Mouse (Mus musculus): ENCODE data around the gene Ppil1. TPM values are rescaled to one million over a fixed set of nuclear protein-coding genes. Genes with fewer than 3 reads are reported as not detected.

The Ppil1 gene
- polyA plus RNA-seq, 1 experiment from 2014 or later: 108 TPM

Other genes starting within 250 kb of the Ppil1 start
- gene Srsf3, start 231.6 kb downstream of the Ppil1 start, polyA plus RNA-seq (2014; fragmentation: Nextera tagmentation; extraction: Ambion mirVana): 494 and 574 TPM in 2 replicates
- 223 and 292 TPM in 2 replicates for gene Cdkn1a, start 173.2 kb downstream of the Ppil1 start, polyA plus RNA-seq (2014; fragmentation: Nextera tagmentation; extraction: Ambion mirVana)
- gene Rab44, start 150.0 kb downstream of the Ppil1 start, polyA plus RNA-seq (2014; fragmentation: Nextera tagmentation; extraction: Ambion mirVana): 1.7 and 2.2 TPM in 2 replicates
- 12.4 and 17.1 TPM in 2 replicates for gene Cpne5, start 26.0 kb downstream of the Ppil1 start, polyA plus RNA-seq (2014; fragmentation: Nextera tagmentation; extraction: Ambion mirVana)
- 82.1 and 85.6 TPM in 2 replicates for gene BC004004, start 4.6 kb upstream of the Ppil1 start, polyA plus RNA-seq (2014; fragmentation: Nextera tagmentation; extraction: Ambion mirVana)
- gene Pi16, start 53.5 kb upstream of the Ppil1 start, polyA plus RNA-seq (2014; fragmentation: Nextera tagmentation; extraction: Ambion mirVana): 1.8 and 3.0 TPM in 2 replicates
- gene Mtch1, start 83.7 kb upstream of the Ppil1 start, polyA plus RNA-seq (2014; fragmentation: Nextera tagmentation; extraction: Ambion mirVana): 396 and 441 TPM in 2 replicates
- gene Fgd2, start 96.7 kb upstream of the Ppil1 start, polyA plus RNA-seq (2014; fragmentation: Nextera tagmentation; extraction: Ambion mirVana): 10.5 and 12.7 TPM in 2 replicates
- gene Pim1, start 226.6 kb upstream of the Ppil1 start, polyA plus RNA-seq (2014; fragmentation: Nextera tagmentation; extraction: Ambion mirVana): 10.7 and 13.6 TPM in 2 replicates